Mouse (Mus musculus): Measurements from ENCODE around the gene Slx1b. TPM values are rescaled to one million over a fixed set of nuclear protein-coding genes. Genes with fewer than 3 reads are reported as not detected.
"Not testable (repeated sequence)": the region's sequence is repeated elsewhere in the genome, so short reads cannot be mapped to it uniquely, and the experiment has no call there.

Gene Slx1b
- polyA plus RNA-seq, 1 experiment from 2014 or later = 9.8 TPM

GRCm38 (mm10) chr7:126692426-126692825 is 3.2 kb downstream of the Slx1b start:
- DNase-seq (ENCODE audit: low spot score) = no peak
- H3K27ac ChIP-seq (ENCODE audit: low read depth, low read length) = no peak overlapping the region
- 94% methylated on average over 26 of the region's 26 CpGs for WGBS
- H3K9ac ChIP-seq (ENCODE audit: low read depth, low read length) = no peak overlapping the region
- no peak overlapping the region for H3K4me2 ChIP-seq (replicated peaks; ENCODE audit: low read depth, low read length)
- no peak for ATAC-seq (ENCODE audit: low FRiP score)
- no peaks in the 10 kb centered on the region for H3K9me3 ChIP-seq (ENCODE audit: control insufficient read depth, low read length)
- no peaks in the 10 kb centered on the region for H3K27me3 ChIP-seq (ENCODE audit: control insufficient read depth, insufficient read depth, low read length)
- H3K4me3 ChIP-seq (ENCODE audit: low read depth, low read length) = no peak overlapping the region
- peaks cover 9% of the 10 kb centered on the region for H3K4me1 ChIP-seq (replicated peaks; ENCODE audit: control insufficient read depth, insufficient read depth, low read length)
- H3K36me3 ChIP-seq (ENCODE audit: control insufficient read depth, insufficient read depth, low read length) = peaks cover 5% of the 10 kb centered on the region; the same call in 1 of the 2 replicates

DNA sequence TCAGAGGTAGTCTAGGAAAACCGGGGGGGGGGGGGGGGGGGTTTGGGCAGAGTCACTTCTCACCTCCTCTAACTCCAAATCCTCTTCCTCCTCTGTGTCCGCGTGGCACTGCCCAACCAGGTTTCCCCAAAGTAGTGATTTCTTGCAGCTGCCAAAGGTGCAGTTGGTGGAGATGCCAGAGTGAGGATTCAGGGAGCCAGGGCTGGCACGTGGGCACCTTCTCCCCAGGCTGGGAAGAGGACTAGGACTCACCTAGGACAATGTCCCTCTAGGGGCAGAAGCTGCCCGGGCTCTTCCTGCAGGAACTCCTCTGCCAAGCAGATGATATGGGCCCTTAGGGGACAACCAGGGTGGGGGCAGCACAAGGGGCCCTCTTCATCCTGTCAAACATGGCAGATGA is 3.9 kb downstream of the Slx1b start:
- ATAC-seq (ENCODE audit: low FRiP score) = no peak

GRCm38 (mm10) chr7:126690737-126691136 is 4.8 kb downstream of the Slx1b start:
- H3K9ac ChIP-seq (ENCODE audit: low read depth, low read length) = no peak overlapping the region
- 92% methylated on average over 3 of the region's 3 CpGs for WGBS
- H3K4me3 ChIP-seq (ENCODE audit: low read depth, low read length) = no peak overlapping the region
- H3K36me3 ChIP-seq (ENCODE audit: control insufficient read depth, insufficient read depth, low read length) = peaks cover 5% of the 10 kb centered on the region; the same call in 1 of the 2 replicates
- no peaks in the 10 kb centered on the region for H3K9me3 ChIP-seq (ENCODE audit: control insufficient read depth, low read length)
- DNase-seq (ENCODE audit: low spot score) (no peak), ATAC-seq (ENCODE audit: low FRiP score) (no peak)
- H3K27ac ChIP-seq (ENCODE audit: low read depth, low read length) = no peak overlapping the region
- H3K4me1 ChIP-seq (replicated peaks; ENCODE audit: control insufficient read depth, insufficient read depth, low read length) = 0 out of 2 replicates have a peak, but pooled peaks cover 2% of the 10 kb centered on the region
- H3K27me3 ChIP-seq (ENCODE audit: control insufficient read depth, insufficient read depth, low read length) = no peaks in the 10 kb centered on the region
- H3K4me2 ChIP-seq (replicated peaks; ENCODE audit: low read depth, low read length) = no peak overlapping the region

More for the DNA sequence above, 3.9 kb downstream of the Slx1b start:
- H3K9me3 ChIP-seq (ENCODE audit: control insufficient read depth, low read length) = no peaks in the 10 kb centered on the region
- DNase-seq (ENCODE audit: low spot score) = no peak
- H3K27ac ChIP-seq (ENCODE audit: low read depth, low read length) = no peak overlapping the region
- H3K36me3 ChIP-seq (ENCODE audit: control insufficient read depth, insufficient read depth, low read length) = peaks cover 5% of the 10 kb centered on the region; the same call in 1 of the 2 replicates
- WGBS = 75% methylated on average over 5 of the region's 5 CpGs
- H3K9ac ChIP-seq (ENCODE audit: low read depth, low read length) = no peak overlapping the region
- no peaks in the 10 kb centered on the region for H3K27me3 ChIP-seq (ENCODE audit: control insufficient read depth, insufficient read depth, low read length)
- H3K4me1 ChIP-seq (replicated peaks; ENCODE audit: control insufficient read depth, insufficient read depth, low read length) = peaks cover 5% of the 10 kb centered on the region; the same call in 1 of the 2 replicates
- H3K4me2 ChIP-seq (replicated peaks; ENCODE audit: low read depth, low read length) = no peak overlapping the region
- no peak overlapping the region for H3K4me3 ChIP-seq (ENCODE audit: low read depth, low read length)

- ATAC-seq (ENCODE audit: low FRiP score) (no peak), DNase-seq (ENCODE audit: low spot score) (no peak)
- no peak overlapping the region for H3K9ac ChIP-seq (ENCODE audit: low read depth, low read length)
- H3K4me3 ChIP-seq (ENCODE audit: low read depth, low read length) = no peak overlapping the region
- H3K27ac ChIP-seq (ENCODE audit: low read depth, low read length) = no peak overlapping the region
- no peaks in the 10 kb centered on the region for H3K9me3 ChIP-seq (ENCODE audit: control insufficient read depth, low read length)
- H3K4me2 ChIP-seq (replicated peaks; ENCODE audit: low read depth, low read length) = no peak overlapping the region
- WGBS = 91% methylated on average over 3 of the region's 3 CpGs
- peaks cover 5% of the 10 kb centered on the region; the same call in 1 of the 2 replicates for H3K36me3 ChIP-seq (ENCODE audit: control insufficient read depth, insufficient read depth, low read length)
- no peaks in the 10 kb centered on the region for H3K27me3 ChIP-seq (ENCODE audit: control insufficient read depth, insufficient read depth, low read length)
- H3K4me1 ChIP-seq (replicated peaks; ENCODE audit: control insufficient read depth, insufficient read depth, low read length) = no peaks in the 10 kb centered on the region
These were observed 6.6 kb downstream of the Slx1b start for GRCm38 (mm10) chr7:126689021-126689420.

- DNase-seq (ENCODE audit: low spot score); H3K36me3 ChIP-seq (ENCODE audit: control insufficient read depth, insufficient read depth, low read length); H3K9ac ChIP-seq (ENCODE audit: low read depth, low read length); H3K27me3 ChIP-seq (ENCODE audit: control insufficient read depth, insufficient read depth, low read length); H3K4me2 ChIP-seq (replicated peaks; ENCODE audit: low read depth, low read length); H3K4me1 ChIP-seq (replicated peaks; ENCODE audit: control insufficient read depth, insufficient read depth, low read length); H3K27ac ChIP-seq (ENCODE audit: low read depth, low read length); H3K9me3 ChIP-seq (ENCODE audit: control insufficient read depth, low read length); H3K4me3 ChIP-seq (ENCODE audit: low read depth, low read length); ATAC-seq (ENCODE audit: low FRiP score): not testable (repeated sequence)
- WGBS = 79% methylated on average over 3 of the region's 4 CpGs
These were observed 7.4 kb downstream of the Slx1b start for GRCm38 (mm10) chr7:126688156-126688555.

DNA sequence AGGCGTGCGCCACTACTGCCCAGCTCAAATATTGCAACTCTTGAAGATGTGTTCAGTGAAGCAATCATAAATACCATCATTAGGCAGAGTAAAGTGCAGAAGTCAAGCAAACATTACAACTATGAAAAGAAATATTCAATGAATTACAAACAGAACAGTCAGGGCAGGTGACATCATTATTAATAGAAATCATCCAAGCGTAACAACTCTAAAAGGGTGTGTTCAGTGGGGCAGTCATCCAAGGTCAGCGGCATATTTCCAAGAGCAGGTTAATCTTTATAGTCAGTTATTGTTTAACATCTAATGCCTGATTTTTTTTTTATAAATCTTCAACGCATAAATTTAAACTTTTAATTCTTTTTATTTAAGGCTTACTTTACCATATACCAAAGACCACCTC is 14.4 kb downstream of the Slx1b start:
- DNase-seq (ENCODE audit: low spot score) (no peak), ATAC-seq (ENCODE audit: low FRiP score) (no peak)
- no peak overlapping the region for H3K4me2 ChIP-seq (replicated peaks; ENCODE audit: low read depth, low read length)
- H3K4me1 ChIP-seq (replicated peaks; ENCODE audit: control insufficient read depth, insufficient read depth, low read length) = no peaks in the 10 kb centered on the region
- no peak overlapping the region for H3K27ac ChIP-seq (ENCODE audit: low read depth, low read length)
- no peaks in the 10 kb centered on the region for H3K36me3 ChIP-seq (ENCODE audit: control insufficient read depth, insufficient read depth, low read length)
- 98% methylated on average over 5 of the region's 5 CpGs for WGBS
- H3K9ac ChIP-seq (ENCODE audit: low read depth, low read length) = no peak overlapping the region
- H3K27me3 ChIP-seq (ENCODE audit: control insufficient read depth, insufficient read depth, low read length) = no peaks in the 10 kb centered on the region
- H3K4me3 ChIP-seq (ENCODE audit: low read depth, low read length) = no peak overlapping the region
- no peaks in the 10 kb centered on the region for H3K9me3 ChIP-seq (ENCODE audit: control insufficient read depth, low read length)

DNA sequence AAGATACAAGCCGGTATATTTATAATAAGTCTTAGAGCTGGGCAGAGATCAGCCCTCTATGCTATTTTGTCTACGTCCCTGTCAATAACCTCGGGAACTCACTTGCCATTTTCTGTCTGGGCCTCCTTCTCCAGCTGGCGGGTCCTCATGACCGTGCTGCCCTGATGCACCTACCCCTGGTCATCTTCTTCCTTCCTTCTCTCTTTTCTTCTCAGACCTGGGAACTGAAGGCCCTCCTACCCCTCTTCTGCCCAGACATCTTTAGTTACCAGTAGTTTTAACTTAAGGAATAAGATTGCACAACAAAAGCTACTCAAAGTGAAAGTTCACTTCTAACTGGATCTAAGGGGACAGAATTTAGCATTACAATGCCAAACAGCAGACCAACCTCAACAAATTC is 15.9 kb downstream of the Slx1b start:
- H3K27ac ChIP-seq (ENCODE audit: low read depth, low read length) = no peak overlapping the region
- H3K36me3 ChIP-seq (ENCODE audit: control insufficient read depth, insufficient read depth, low read length) = no peaks in the 10 kb centered on the region
- ATAC-seq (ENCODE audit: low FRiP score) = no peak
- DNase-seq (ENCODE audit: low spot score) = no peak
- no peaks in the 10 kb centered on the region for H3K9me3 ChIP-seq (ENCODE audit: control insufficient read depth, low read length)
- no peaks in the 10 kb centered on the region for H3K4me1 ChIP-seq (replicated peaks; ENCODE audit: control insufficient read depth, insufficient read depth, low read length)
- no peak overlapping the region for H3K4me3 ChIP-seq (ENCODE audit: low read depth, low read length)
- H3K4me2 ChIP-seq (replicated peaks; ENCODE audit: low read depth, low read length) = no peak overlapping the region
- H3K9ac ChIP-seq (ENCODE audit: low read depth, low read length) = no peak overlapping the region
- H3K27me3 ChIP-seq (ENCODE audit: control insufficient read depth, insufficient read depth, low read length) = no peaks in the 10 kb centered on the region
- 98% methylated on average over 5 of the region's 5 CpGs for WGBS

DNA sequence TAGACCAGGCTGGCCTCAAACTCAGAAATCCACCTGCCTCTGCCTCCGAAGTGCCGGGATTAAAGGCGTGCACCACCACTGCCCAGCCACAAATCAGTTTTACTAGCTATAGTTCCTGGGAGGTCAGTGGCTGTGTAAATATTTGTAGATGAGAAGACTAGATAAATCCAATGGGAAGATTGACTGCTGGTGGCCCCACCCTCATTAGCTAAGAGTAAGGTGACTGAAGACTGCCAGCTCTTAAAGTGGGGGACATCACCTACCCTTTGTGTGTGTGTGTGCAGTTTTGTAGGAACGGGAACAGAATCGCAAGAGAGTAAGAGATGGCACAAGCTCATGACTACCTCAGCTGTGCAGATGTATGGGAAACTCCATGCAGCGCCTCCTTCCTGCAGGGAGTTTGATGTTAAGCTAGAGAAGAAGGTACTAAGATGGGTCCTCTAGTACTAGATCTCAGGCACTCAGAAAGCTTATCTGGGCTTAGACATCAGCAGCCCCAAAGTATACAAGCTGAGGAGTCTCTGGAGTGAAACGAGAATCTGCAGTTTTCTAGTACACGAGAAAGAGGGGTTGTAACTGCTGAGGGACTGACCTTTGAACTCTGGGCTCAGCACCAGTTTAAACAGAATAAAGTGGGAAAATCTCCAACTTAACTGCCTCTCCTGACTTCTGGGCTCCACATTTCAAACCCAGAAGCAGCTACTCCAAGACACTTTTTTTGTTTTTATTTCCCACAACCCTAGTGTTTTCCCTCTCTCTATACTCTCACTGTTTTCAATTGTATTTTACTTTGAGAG is 16.8 kb downstream of the Slx1b start:
- Histone ChIP-seq H3K27me3 (ENCODE audit: control insufficient read depth, insufficient read depth, low read length) (no peaks in the 10 kb centered on the region), H3K36me3 (ENCODE audit: control insufficient read depth, insufficient read depth, low read length) (no peaks in the 10 kb centered on the region), H3K27ac (ENCODE audit: low read depth, low read length) (no peak overlapping the region), H3K9ac (ENCODE audit: low read depth, low read length) (no peak overlapping the region), H3K9me3 (ENCODE audit: control insufficient read depth, low read length) (no peaks in the 10 kb centered on the region), H3K4me2 (replicated peaks; ENCODE audit: low read depth, low read length) (no peak overlapping the region), H3K4me1 (replicated peaks; ENCODE audit: control insufficient read depth, insufficient read depth, low read length) (no peaks in the 10 kb centered on the region), H3K4me3 (ENCODE audit: low read depth, low read length) (no peak overlapping the region)
- DNase-seq (ENCODE audit: low spot score) = no peak
- WGBS = 84% methylated on average over 8 of the region's 8 CpGs
- ATAC-seq (ENCODE audit: low FRiP score) = no peak

GRCm38 (mm10) chr7:126676631-126677220 is 18.9 kb downstream of the Slx1b start:
- no peak overlapping the region for H3K27ac ChIP-seq (ENCODE audit: low read depth, low read length)
- H3K4me3 ChIP-seq (ENCODE audit: low read depth, low read length) = no peak overlapping the region
- H3K4me1 ChIP-seq (replicated peaks; ENCODE audit: control insufficient read depth, insufficient read depth, low read length) = no peaks in the 10 kb centered on the region
- ATAC-seq (ENCODE audit: low FRiP score) = no peak
- no peak overlapping the region for H3K4me2 ChIP-seq (replicated peaks; ENCODE audit: low read depth, low read length)
- no peak for DNase-seq (ENCODE audit: low spot score)
- H3K9ac ChIP-seq (ENCODE audit: low read depth, low read length) = no peak overlapping the region
- no peaks in the 10 kb centered on the region for H3K9me3 ChIP-seq (ENCODE audit: control insufficient read depth, low read length)
- H3K27me3 ChIP-seq (ENCODE audit: control insufficient read depth, insufficient read depth, low read length) = no peaks in the 10 kb centered on the region
- WGBS = 83% methylated on average over 4 of the region's 4 CpGs
- H3K36me3 ChIP-seq (ENCODE audit: control insufficient read depth, insufficient read depth, low read length) = no peaks in the 10 kb centered on the region
